Mouse (Mus musculus): ENCODE measurements around the gene Fkbp1b.

DNA sequence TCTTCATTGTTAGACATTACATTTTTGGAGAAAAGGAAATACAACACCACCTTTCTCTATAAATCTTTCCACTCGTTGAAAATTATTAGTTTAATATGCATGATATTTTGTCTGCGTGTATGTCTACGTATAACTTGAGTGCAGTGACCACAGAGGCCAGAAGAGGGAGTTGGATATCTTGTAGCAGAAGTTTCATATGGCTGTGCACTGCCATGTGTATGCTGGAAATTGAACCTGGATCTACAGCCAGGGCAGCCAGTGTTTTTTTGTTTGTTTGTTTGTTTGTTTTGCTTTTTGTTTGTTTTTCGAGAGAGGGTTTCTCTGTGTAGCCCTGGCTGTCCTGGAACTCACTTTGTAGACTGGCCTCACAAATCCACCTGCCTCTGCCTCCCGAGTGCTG is 37.7 kb upstream of the Fkbp1b start:
- TF ChIP-seq CTCF (IDR thresholded peaks at IDR 0.05; ENCODE audit: insufficient read depth, low read depth, low read length) = no peak
- no peak for TF ChIP-seq POLR2A (IDR thresholded peaks at IDR 0.05; ENCODE audit: insufficient read depth, low read depth, low read length)

Data from olfactory bulb, adult 2 months (tissue).